ENCODE assay signal across 23 mouse cellular contexts in the genomic region with DNA sequence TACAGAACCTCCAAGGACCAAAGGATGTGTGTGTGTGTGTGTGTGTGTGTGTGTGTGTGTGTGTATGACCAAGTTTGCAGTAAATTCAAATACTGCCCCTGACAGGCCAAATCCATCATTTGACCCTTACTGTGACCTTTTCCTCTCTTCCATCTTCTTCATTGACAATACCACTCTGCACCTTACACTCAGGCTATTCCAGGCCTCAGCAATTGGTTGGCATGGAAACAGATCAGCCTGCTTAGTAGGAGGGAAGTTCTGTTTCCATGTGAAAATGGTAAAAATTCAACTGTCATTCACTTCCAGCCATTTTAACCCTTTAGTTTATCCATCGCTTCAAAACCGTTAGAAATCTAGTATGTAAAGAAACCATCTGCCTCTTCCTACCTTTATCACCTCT.
DNase-seq lines count a peak whose midpoint lies in the region; ATAC-seq and TF ChIP-seq lines count a peak whose summit lies in the region.
"Had no signal": no experiment of that assay in that cellular context is flagged by ENCODE, and none has a peak within 500 bp of the region (broad histone marks: within the 10 kb centered on the region; RNA-seq: fewer than 3 reads in every experiment).

No protein-coding gene starts in this region.

- H3K4me3 ChIP-seq in forebrain, embryonic 14.5 days (ENCODE audit: low read depth, low read length) = no peak overlapping the region
- H3K4me3 ChIP-seq in forebrain, embryonic 10.5 days = no peak overlapping the region
- no peak overlapping the region for H3K4me3 ChIP-seq in forebrain, postnatal 0 days (ENCODE audit: low read depth, low read length)
- H3K4me3 ChIP-seq: embryonic facial prominence, embryonic 15.5 days; heart, embryonic 10.5 days; limb, embryonic 13.5 days; liver, embryonic 12.5 days had no signal

- no peaks in the 10 kb centered on the region for H3K9me3 ChIP-seq in forebrain, embryonic 14.5 days (replicated peaks; ENCODE audit: control insufficient read depth, low read length)
- H3K9me3 ChIP-seq in forebrain, embryonic 10.5 days = no peaks in the 10 kb centered on the region
- H3K9me3 ChIP-seq in forebrain, postnatal 0 days (ENCODE audit: low read length) = no peaks in the 10 kb centered on the region
- H3K9me3 ChIP-seq: embryonic facial prominence, embryonic 15.5 days; G1E; heart, embryonic 10.5 days; limb, embryonic 13.5 days; liver, embryonic 12.5 days had no signal

- no peak for TF ChIP-seq CTCF in forebrain, postnatal 0 days (IDR thresholded peaks at IDR 0.05; ENCODE audit: low read depth)

- no peaks in the 10 kb centered on the region for H3K36me3 ChIP-seq in forebrain, embryonic 14.5 days (ENCODE audit: control insufficient read depth, insufficient read depth, low read length)
- no peaks in the 10 kb centered on the region for H3K36me3 ChIP-seq in forebrain, embryonic 10.5 days (replicated peaks)
- no peaks in the 10 kb centered on the region for H3K36me3 ChIP-seq in forebrain, postnatal 0 days (ENCODE audit: insufficient read depth)
- H3K36me3 ChIP-seq: embryonic facial prominence, embryonic 15.5 days; G1E; heart, embryonic 10.5 days; limb, embryonic 13.5 days; liver, embryonic 12.5 days had no signal

- ATAC-seq in forebrain, embryonic 14.5 days = no peak
- ATAC-seq in forebrain, postnatal 0 days = peak; percentile 58
- ATAC-seq: liver, embryonic 12.5 days; Patski had no signal

- H3K27ac ChIP-seq in forebrain, embryonic 14.5 days (ENCODE audit: low read depth, low read length) = no peak overlapping the region
- no peak overlapping the region for H3K27ac ChIP-seq in forebrain, embryonic 10.5 days
- no peak overlapping the region for H3K27ac ChIP-seq in forebrain, postnatal 0 days (ENCODE audit: low read depth, low read length)
- H3K27ac ChIP-seq: embryonic facial prominence, embryonic 15.5 days; heart, embryonic 10.5 days; limb, embryonic 13.5 days; liver, embryonic 12.5 days had no signal

- H3K4me2 ChIP-seq in forebrain, embryonic 14.5 days (ENCODE audit: low read length) = no peak overlapping the region
- H3K4me2 ChIP-seq in forebrain, postnatal 0 days (ENCODE audit: low read depth) = no peak overlapping the region
- H3K4me2 ChIP-seq: embryonic facial prominence, embryonic 15.5 days; limb, embryonic 13.5 days; liver, embryonic 12.5 days had no signal

- 95% methylated on average over 2 of the region's 2 CpGs for WGBS in forebrain, embryonic 14.5 days
- WGBS in forebrain, embryonic 10.5 days = 98% methylated on average over 2 of the region's 2 CpGs
- WGBS in forebrain, postnatal 0 days = 88% methylated on average over 2 of the region's 2 CpGs

- peak; percentile 33 for DNase-seq in forebrain, embryonic 14.5 days (ENCODE audit: low spot score)
- no peak for DNase-seq in forebrain, embryonic 10.5 days (ENCODE audit: extremely low spot score, low spot score)
- DNase-seq in layer of hippocampus, adult 9-11 months = peak; percentile 34
- no peak for DNase-seq in layer of hippocampus, adult 11-12 months (ENCODE audit: low spot score)
- no peak for DNase-seq in forebrain, postnatal 0 days
- DNase-seq in right cerebral cortex, postnatal 14 days = no peak
- no peak for DNase-seq in retina, embryonic 14.5 days (ENCODE audit: low spot score)
- DNase-seq: B cell, adult 2 months; cerebellum, postnatal 36 days; gastrocnemius, postnatal 10 days; kidney, adult 9 months; kidney, postnatal 14 days; lung, adult 18-20 months; lung, postnatal 14 days; right cerebral cortex, postnatal 25 days; thymus, postnatal 14 days had no signal

- H3K4me1 ChIP-seq in forebrain, embryonic 14.5 days (ENCODE audit: control insufficient read depth, insufficient read depth, low read length) = no peaks in the 10 kb centered on the region
- H3K4me1 ChIP-seq in forebrain, embryonic 10.5 days = no peaks in the 10 kb centered on the region
- no peaks in the 10 kb centered on the region for H3K4me1 ChIP-seq in forebrain, postnatal 0 days (ENCODE audit: insufficient read depth)
- H3K4me1 ChIP-seq: embryonic facial prominence, embryonic 15.5 days; heart, embryonic 10.5 days; limb, embryonic 13.5 days; liver, embryonic 12.5 days had no signal

- H3K9ac ChIP-seq in forebrain, embryonic 14.5 days (ENCODE audit: low read length) = no peak overlapping the region
- H3K9ac ChIP-seq in forebrain, postnatal 0 days = no peak overlapping the region
- H3K9ac ChIP-seq: embryonic facial prominence, embryonic 15.5 days; limb, embryonic 13.5 days; liver, embryonic 12.5 days had no signal

- H3K27me3 ChIP-seq in forebrain, embryonic 14.5 days (replicated peaks; ENCODE audit: control insufficient read depth, insufficient read depth, low read length) = no peaks in the 10 kb centered on the region
- no peaks in the 10 kb centered on the region for H3K27me3 ChIP-seq in forebrain, embryonic 10.5 days (ENCODE audit: poor library complexity, severe bottlenecking)
- no peaks in the 10 kb centered on the region for H3K27me3 ChIP-seq in forebrain, postnatal 0 days (ENCODE audit: insufficient read depth, low read length)
- H3K27me3 ChIP-seq: CH12.LX; embryonic facial prominence, embryonic 15.5 days; limb, embryonic 13.5 days; liver, embryonic 12.5 days; Patski had no signal

Comparison
In these comparisons a context has a peak if more than half of its experiments do, and no peak if none do; other contexts are left out.
1. DNase-seq: peak in forebrain, embryonic 14.5 days (single experiment) and layer of hippocampus, adult 9-11 months (single experiment); none in forebrain, embryonic 10.5 days (single experiment), layer of hippocampus, adult 11-12 months (single experiment), forebrain, postnatal 0 days (single experiment), right cerebral cortex, postnatal 14 days (single experiment) and retina, embryonic 14.5 days (single experiment).